Mouse (Mus musculus) limb, embryonic 12.5 days (tissue): ENCODE results near the gene Adarb1. TPM values are rescaled to one million over a fixed set of nuclear protein-coding genes. Genes with fewer than 3 reads are reported as not detected.

Source experiments
- ATAC-seq: fragments of 200-750 bp; cut with Nextera tagmentation; 2 replicates; pipeline ENCODE4 v1.8.0; 2017; ENCODE audit warnings: low read depth, moderate TSS enrichment; ENCODE audit not compliant: insufficient number of reproducible peaks, insufficient read depth, low FRiP score, low TSS enrichment
- H3K27ac ChIP-seq: fragments of 300-500 bp; sonication (generic); 2 replicates; pipeline ENCODE4 v1.5.1; 2016; ENCODE audit warnings: mild to moderate bottlenecking, moderate library complexity
- H3K27me3 ChIP-seq: fragments of 300-500 bp; sonication (generic); 2 replicates; pipeline ENCODE4 v1.6.1; 2016; ENCODE audit warnings: mild to moderate bottlenecking, moderate library complexity
- H3K36me3 ChIP-seq: fragments of 300-500 bp; sonication (generic); 2 replicates; pipeline ENCODE4 v1.6.1; 2016; ENCODE audit warnings: mild to moderate bottlenecking, moderate library complexity
- H3K4me1 ChIP-seq: fragments of 300-500 bp; sonication (generic); replicated peaks from 2 replicates; pipeline ENCODE4 v1.6.1; 2016
- H3K4me2 ChIP-seq: fragments of 300-500 bp; sonication (generic); 2 replicates; pipeline ENCODE4 v1.6.1; 2016; ENCODE audit warnings: mild to moderate bottlenecking, moderate library complexity
- H3K4me3 ChIP-seq: fragments of 300-500 bp; sonication (generic); replicated peaks from 2 replicates; pipeline ENCODE4 v1.5.1; 2016; ENCODE audit warnings: mild to moderate bottlenecking
- H3K9ac ChIP-seq: fragments of 300-500 bp; sonication (generic); replicated peaks from 2 replicates; pipeline ENCODE4 v1.6.1; 2016; ENCODE audit warnings: mild to moderate bottlenecking, moderate library complexity
- H3K9me3 ChIP-seq: fragments of 300-500 bp; sonication (generic); 2 replicates; pipeline ENCODE4 v1.6.1; 2016; ENCODE audit warnings: mild to moderate bottlenecking, moderate library complexity
- WGBS: fragments of 180-500 bp; shearing (Covaris S2); methylation state at CpG from one replicate; pipeline ENCODE4 v1.1.7; 2016; 5-methylcytosine and 5-hydroxymethylcytosine counted together
- polyA plus RNA-seq: library from polyadenylated mRNA; unstranded; fragments of >200 nt; fragmentation: Nextera tagmentation; extraction: Ambion mirVana; gene quantifications from 2 replicates; pipeline ENCODE4 v1.2.1, GENCODE M21; 2016

Gene Adarb1
- polyA plus RNA-seq, 1 experiment from 2014 or later = 6.4 TPM

DNA sequence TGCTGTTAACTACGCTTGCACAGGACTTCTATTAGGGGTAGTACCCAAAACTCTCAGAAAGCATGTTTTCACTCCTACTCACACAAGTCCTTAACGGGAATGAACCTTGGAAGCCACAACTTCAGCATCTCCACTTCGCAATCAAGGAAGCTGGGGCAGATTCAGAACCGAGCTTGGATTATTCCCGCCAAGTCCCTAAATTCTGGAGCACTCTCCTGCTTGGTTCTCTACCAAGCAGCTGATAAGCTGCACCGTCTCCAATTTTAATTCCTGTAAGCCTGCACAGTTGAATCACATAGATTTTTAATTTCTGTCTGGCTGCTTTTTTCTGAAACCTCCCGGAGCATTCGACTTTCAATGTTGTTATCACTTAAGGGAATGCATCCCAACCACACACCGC, 9.8 kb downstream of the Adarb1 start:
- Histone ChIP-seq H3K9ac (no peak overlapping the region), H3K27me3 (no peaks in the 10 kb centered on the region), H3K36me3 (no peaks in the 10 kb centered on the region), H3K9me3 (no peaks in the 10 kb centered on the region), H3K4me1 (0 out of 2 replicates have a peak, but pooled peaks cover 3% of the 10 kb centered on the region), H3K4me3 (no peak overlapping the region), H3K4me2 (no peak overlapping the region), H3K27ac (no peak overlapping the region)
- no peak for ATAC-seq
- WGBS = 83% methylated on average over 9 of the region's 9 CpGs

DNA sequence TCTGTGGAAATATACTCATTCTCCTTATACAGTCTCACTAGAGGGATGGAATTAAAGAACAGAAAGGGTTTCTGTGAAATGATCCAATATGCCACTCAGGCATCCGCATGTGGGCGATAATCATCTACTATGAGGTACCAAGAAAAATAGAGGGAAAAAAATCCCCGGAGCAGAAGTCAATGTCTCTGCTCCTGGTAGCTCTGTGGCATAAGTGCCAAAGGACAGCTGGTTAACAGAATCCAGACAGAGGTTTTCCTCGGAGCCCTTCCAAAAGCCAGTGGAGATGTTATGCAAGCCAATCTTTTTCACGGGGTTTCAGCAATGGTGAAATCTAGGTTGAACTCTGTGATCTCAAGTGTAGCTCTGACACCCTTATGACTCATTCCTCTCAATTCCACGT, 11.6 kb downstream of the Adarb1 start:
- ATAC-seq = no peak
- H3K4me1 ChIP-seq = 0 out of 2 replicates have a peak, but pooled peaks cover 3% of the 10 kb centered on the region
- no peaks in the 10 kb centered on the region for H3K27me3 ChIP-seq
- H3K9ac ChIP-seq = no peak overlapping the region
- no peak overlapping the region for H3K4me3 ChIP-seq
- no peaks in the 10 kb centered on the region for H3K9me3 ChIP-seq
- no peaks in the 10 kb centered on the region for H3K36me3 ChIP-seq
- H3K27ac ChIP-seq = no peak overlapping the region
- WGBS = 83% methylated on average over 6 of the region's 6 CpGs
- H3K4me2 ChIP-seq = no peak overlapping the region

DNA sequence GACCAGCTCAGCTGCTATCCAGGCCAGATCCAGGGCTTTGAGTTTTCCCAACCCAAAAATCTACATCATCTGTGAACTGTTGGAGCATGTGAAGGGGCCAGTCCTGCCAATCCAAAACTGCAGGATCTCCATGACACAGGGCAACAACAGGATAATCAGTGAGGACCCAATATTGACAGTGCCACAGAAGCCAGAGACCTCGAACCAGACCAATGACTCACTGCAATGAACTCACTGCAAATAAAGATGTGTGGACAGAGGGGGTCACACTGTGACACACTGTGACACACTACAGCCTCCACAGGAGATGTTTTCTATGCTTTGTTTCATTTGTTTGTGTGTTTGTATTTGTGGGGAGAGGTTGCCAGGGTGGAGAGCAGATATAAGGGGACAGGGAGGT, 15.6 kb downstream of the Adarb1 start:
- ATAC-seq = no peak
- WGBS = 85% methylated on average over 1 of the region's 1 CpGs
- H3K27ac ChIP-seq = no peak overlapping the region
- H3K9ac ChIP-seq = no peak overlapping the region
- H3K9me3 ChIP-seq = no peaks in the 10 kb centered on the region
- no peak overlapping the region for H3K4me3 ChIP-seq
- no peak overlapping the region for H3K4me2 ChIP-seq
- no peaks in the 10 kb centered on the region for H3K4me1 ChIP-seq
- H3K27me3 ChIP-seq = no peaks in the 10 kb centered on the region
- H3K36me3 ChIP-seq = no peaks in the 10 kb centered on the region

DNA sequence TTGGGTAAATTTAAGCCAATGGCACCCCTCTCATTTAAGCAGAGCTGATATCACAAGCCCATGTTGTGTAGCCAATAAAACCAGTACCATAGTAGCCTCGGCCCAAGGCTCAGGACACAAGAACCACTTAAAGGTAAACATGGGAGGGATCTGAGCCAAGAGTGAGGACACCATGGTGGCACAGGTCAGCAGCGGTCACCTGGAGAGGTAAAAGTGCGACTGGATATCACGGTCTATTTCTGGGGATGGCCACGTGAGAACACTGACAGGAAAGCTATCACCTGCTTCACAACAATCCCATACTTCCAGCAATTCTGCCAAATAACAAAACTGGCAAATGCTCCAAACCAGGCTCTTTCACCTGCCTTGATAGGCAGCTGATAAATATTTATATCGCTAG, 17.0 kb downstream of the Adarb1 start:
- ATAC-seq = no peak
- 95% methylated on average over 6 of the region's 6 CpGs for WGBS
- H3K4me1 ChIP-seq = no peaks in the 10 kb centered on the region
- H3K4me3 ChIP-seq = no peak overlapping the region
- no peak overlapping the region for H3K4me2 ChIP-seq
- no peak overlapping the region for H3K27ac ChIP-seq
- no peaks in the 10 kb centered on the region for H3K36me3 ChIP-seq
- no peaks in the 10 kb centered on the region for H3K9me3 ChIP-seq
- no peak overlapping the region for H3K9ac ChIP-seq
- H3K27me3 ChIP-seq = no peaks in the 10 kb centered on the region

DNA sequence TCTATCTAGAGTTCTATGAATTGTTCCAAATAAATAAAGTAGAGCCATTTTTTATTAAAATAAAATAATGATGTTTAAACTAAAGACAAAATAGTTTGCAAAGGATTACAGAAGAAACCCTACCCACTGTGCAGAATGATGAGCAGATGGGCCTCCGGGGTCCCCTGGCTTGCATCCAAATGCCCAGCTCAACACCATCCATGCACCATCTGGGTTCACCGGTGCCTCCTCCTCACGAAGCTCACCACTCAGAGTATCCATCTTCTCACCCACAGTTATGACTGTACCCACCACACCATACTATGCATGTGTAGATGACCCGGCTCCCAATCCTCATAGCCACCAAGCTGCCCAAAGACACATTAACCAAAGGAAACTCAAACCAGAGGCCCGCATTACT, 18.1 kb downstream of the Adarb1 start:
- H3K4me2 ChIP-seq = no peak overlapping the region
- H3K9ac ChIP-seq = no peak overlapping the region
- H3K4me3 ChIP-seq = no peak overlapping the region
- no peaks in the 10 kb centered on the region for H3K4me1 ChIP-seq
- no peaks in the 10 kb centered on the region for H3K9me3 ChIP-seq
- no peaks in the 10 kb centered on the region for H3K36me3 ChIP-seq
- 90% methylated on average over 5 of the region's 5 CpGs for WGBS
- no peak overlapping the region for H3K27ac ChIP-seq
- no peak for ATAC-seq
- H3K27me3 ChIP-seq = no peaks in the 10 kb centered on the region

DNA sequence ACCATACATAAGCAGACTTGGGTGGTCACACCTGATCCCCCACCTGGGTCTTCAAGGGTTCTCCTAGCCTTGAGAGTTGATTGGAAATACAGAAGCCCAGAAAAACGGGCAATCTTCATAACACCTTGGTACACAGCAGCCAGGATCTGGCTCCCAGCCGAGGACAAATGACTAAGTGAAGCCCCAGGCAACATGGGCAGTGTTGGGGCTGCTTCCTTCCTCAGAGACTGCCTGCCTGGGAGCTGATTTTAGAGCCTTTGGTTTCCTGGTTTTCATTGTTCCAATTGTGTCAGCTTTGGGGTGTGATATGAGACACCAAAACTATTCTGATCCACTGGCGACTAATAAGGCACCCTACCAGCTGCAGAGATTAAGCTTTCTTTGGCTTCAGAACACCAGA, 20.0 kb downstream of the Adarb1 start:
- no peak overlapping the region for H3K9ac ChIP-seq
- no peak for ATAC-seq
- no peak overlapping the region for H3K4me3 ChIP-seq
- no peaks in the 10 kb centered on the region for H3K9me3 ChIP-seq
- no peaks in the 10 kb centered on the region for H3K4me1 ChIP-seq
- H3K36me3 ChIP-seq = no peaks in the 10 kb centered on the region
- 51% methylated on average over 3 of the region's 3 CpGs for WGBS
- H3K27me3 ChIP-seq = no peaks in the 10 kb centered on the region
- no peak overlapping the region for H3K27ac ChIP-seq
- no peak overlapping the region for H3K4me2 ChIP-seq

DNA sequence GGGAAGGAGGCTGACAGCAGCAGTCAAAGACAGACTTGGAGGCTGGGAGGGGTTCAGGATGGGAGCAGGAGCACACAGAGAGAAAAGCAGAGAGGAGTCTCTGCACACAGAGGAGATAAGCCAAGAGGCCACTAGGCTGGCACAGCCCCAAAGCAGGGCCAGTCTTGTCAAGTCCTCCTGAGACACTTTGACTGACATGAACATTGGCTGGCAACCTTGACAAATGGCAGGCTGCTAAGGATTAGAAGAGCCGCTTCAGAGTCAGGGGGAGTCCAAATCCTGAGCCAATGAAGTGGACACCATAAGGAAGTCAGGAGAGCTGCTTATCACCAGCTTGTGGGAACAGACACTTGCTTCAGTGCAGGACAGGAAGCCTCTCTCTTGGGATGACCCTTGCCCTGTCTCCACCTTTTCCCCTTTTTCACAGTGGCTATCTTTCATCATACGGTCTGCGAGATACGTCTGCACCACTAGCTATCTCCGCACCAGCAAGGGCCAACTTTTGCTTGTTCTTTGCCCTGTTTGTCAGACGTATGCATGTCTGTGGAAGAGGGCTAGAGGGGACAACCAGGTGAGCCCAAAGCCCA, 20.9 kb downstream of the Adarb1 start:
- WGBS = 91% methylated on average over 6 of the region's 6 CpGs
- H3K4me2 ChIP-seq = no peak overlapping the region
- H3K27ac ChIP-seq = no peak overlapping the region
- no peak for ATAC-seq
- H3K9ac ChIP-seq = no peak overlapping the region
- no peaks in the 10 kb centered on the region for H3K36me3 ChIP-seq
- H3K4me3 ChIP-seq = no peak overlapping the region
- no peaks in the 10 kb centered on the region for H3K9me3 ChIP-seq
- H3K27me3 ChIP-seq = no peaks in the 10 kb centered on the region
- no peaks in the 10 kb centered on the region for H3K4me1 ChIP-seq

DNA sequence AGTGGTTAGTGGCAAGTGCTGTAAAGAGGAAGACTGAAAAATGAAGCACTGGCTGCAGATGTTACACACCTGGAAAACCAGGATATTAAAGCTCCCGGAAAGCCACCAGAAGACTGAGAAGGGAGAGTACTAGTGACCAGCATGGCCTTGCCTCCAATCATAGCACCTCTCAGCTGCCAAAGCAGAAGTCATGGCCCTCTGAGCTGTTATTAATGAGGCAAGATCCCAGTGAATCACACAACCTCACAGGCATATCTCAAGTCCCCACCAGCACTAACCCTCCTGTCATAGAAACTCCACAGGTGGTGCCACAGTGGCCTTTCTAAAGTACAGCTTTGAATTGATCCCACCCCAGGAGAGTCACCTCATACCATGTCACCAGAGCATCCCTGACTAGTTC, 22.1 kb downstream of the Adarb1 start:
- Histone ChIP-seq H3K27ac (no peak overlapping the region), H3K4me1 (no peaks in the 10 kb centered on the region)
- WGBS = 90% methylated on average over 1 of the region's 1 CpGs

DNA sequence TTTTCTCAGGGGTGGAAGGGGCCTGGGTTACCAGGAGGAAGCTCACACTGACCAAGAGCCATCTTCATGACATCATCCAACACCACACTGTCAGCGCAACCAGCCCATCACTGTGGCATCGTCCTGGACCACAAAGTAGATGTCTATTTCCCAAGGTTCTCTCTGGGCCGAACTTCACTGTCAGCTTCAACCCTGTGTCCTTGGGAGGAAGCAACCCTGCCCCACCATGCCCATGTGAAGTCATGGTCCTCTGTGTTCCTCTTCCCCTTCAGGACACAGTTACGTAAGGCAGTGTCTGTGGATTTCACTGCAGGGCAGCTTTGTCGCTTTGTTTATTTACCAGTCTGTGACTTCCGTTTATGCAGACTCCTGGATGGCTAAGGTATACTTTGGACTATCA, 27.0 kb downstream of the Adarb1 start:
- Histone ChIP-seq H3K36me3 (no peaks in the 10 kb centered on the region), H3K9me3 (no peaks in the 10 kb centered on the region), H3K4me3 (no peak overlapping the region), H3K9ac (no peak overlapping the region), H3K4me1 (peaks cover 10% of the 10 kb centered on the region), H3K27me3 (no peaks in the 10 kb centered on the region), H3K27ac (no peak overlapping the region), H3K4me2 (no peak overlapping the region)
- 93% methylated on average over 6 of the region's 6 CpGs for WGBS
- no peak for ATAC-seq

More for the DNA sequence above, 22.1 kb downstream of the Adarb1 start:
- ATAC-seq = no peak
- Histone ChIP-seq H3K36me3 (no peaks in the 10 kb centered on the region), H3K4me2 (no peak overlapping the region), H3K9ac (no peak overlapping the region), H3K9me3 (no peaks in the 10 kb centered on the region), H3K4me3 (no peak overlapping the region), H3K27me3 (no peaks in the 10 kb centered on the region)

DNA sequence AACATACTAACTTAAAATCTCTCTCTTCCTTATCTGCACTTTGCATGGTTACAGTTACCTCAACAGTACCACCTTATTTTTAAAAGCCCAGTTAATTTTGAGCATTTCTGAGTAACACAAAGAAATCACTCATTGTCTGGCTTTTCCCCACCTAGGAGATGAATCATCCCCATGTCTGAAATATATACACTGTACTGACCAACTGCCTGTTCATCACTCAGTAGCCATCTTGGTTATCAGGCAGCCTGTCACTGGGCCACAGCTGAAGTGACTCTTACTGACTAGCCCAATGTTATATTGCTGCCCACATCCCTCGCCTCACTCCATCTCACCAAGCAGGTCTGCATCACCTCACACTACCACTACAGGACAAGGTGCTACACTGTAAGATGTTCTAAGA, 30.5 kb downstream of the Adarb1 start:
- Histone ChIP-seq H3K36me3 (no peaks in the 10 kb centered on the region), H3K4me2 (no peak overlapping the region), H3K27ac (no peak overlapping the region), H3K9ac (no peak overlapping the region), H3K4me3 (no peak overlapping the region), H3K27me3 (no peaks in the 10 kb centered on the region), H3K4me1 (peaks cover 10% of the 10 kb centered on the region), H3K9me3 (no peaks in the 10 kb centered on the region)
- WGBS = 74% methylated on average over 1 of the region's 1 CpGs
- ATAC-seq = no peak

DNA sequence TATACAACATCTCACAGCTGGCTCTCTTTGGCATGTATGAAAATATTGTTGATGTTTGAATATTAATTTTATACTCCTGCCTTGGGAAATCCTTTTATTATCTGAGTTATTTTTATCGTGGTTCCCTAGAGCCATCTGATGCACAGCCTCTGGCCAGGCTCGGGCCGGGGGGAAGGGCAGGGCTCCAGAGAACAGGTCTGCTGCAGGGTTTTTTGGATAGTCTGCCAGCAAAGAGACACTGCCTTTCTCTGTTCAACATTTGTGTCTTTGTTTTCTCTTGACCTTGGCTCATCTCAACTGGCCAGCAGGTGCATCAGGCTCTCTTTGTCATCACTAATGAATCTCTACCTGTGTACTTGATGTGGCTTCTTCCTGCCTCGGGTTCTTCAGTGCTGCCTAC, 32.3 kb downstream of the Adarb1 start:
- no peak overlapping the region for H3K4me2 ChIP-seq
- no peaks in the 10 kb centered on the region for H3K27me3 ChIP-seq
- ATAC-seq = no peak
- no peaks in the 10 kb centered on the region for H3K36me3 ChIP-seq
- H3K4me3 ChIP-seq = no peak overlapping the region
- H3K4me1 ChIP-seq = peaks cover 15% of the 10 kb centered on the region
- H3K27ac ChIP-seq = no peak overlapping the region
- no peak overlapping the region for H3K9ac ChIP-seq
- H3K9me3 ChIP-seq = no peaks in the 10 kb centered on the region
- 79% methylated on average over 4 of the region's 4 CpGs for WGBS

DNA sequence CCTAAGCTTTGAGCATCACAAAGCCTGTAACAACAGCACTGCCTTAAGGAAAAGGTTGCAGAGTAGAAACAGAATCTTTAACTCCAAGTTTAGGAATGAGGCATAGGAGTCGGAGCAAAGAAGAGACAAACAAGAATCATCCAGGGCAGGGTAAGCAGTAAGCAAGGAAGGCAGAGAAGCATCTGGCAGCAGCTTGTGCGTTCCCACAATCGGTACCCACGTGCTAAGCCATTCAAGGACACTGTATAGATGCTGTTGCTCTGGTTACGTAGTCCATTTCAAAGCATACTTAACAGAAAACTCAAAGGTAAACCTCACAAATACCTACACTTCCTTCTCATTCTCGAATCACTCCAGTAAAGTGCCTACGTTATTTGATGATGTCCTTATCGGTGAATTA, 35.0 kb downstream of the Adarb1 start:
- Histone ChIP-seq H3K27me3 (no peaks in the 10 kb centered on the region), H3K9me3 (no peaks in the 10 kb centered on the region), H3K36me3 (no peaks in the 10 kb centered on the region), H3K4me3 (no peak overlapping the region), H3K27ac (no peak overlapping the region), H3K4me1 (peaks cover 16% of the 10 kb centered on the region), H3K9ac (no peak overlapping the region), H3K4me2 (no peak overlapping the region)
- ATAC-seq = no peak
- 89% methylated on average over 8 of the region's 8 CpGs for WGBS
